Mouse (Mus musculus) adrenal gland, adult (tissue): ENCODE measurements at regions not wholly inside any gene's neighbourhood (a gene's known extent, or its start where the extent isn't known, plus 50 kb on each side); places are given as distances from the start of the nearest gene placed in this dataset.

Experiments
- DNase-seq, 2 experiments: peaks; one replicate each; pipeline ENCODE4 v3.0.0; 2022 to 2023; ENCODE audit warnings: low spot score in 1 of 2; ENCODE audit not compliant: inconsistent age in 2 of 2

GRCm38 (mm10) chr9:27692751-27693150 is 97.8 kb upstream of the Opcml start:
- no peak for DNase-seq

DNA sequence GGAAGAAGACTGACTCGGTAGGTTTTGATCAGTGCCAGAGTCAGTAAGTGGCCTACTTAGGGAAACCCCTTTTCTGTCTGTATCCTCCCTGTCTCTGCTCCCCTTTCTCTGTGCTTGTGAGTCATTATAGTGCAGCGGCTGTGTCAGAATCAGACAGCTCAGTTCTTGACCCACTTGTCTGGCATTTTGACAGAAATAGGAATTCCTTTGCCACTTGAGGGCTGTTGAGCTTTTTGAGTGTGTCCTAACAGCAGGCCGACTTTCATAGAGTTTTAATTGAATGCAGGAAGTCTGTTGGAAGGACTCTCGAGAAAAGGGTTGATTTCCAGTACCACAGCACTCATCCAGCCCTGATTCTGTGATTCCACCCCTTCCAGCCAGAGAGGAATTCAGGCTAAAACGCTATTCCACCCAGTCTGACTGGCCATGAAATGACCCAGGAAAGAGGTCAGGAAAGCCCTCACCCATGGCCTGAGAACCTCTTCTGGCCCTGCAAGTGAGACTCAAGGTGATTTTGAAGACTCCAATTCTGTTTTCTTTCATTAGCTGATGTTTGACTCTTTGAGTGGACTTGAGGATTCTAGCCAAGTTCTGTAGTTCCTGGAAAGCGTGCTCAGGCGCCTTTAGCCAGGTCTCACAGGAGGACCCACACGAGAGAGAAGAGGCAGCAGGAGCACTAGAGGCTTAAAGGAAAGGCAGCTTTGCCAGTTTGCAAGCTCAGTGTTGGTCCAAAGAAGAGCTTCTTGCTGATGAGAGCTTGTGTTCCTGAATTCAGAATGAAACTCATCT is 95.6 kb upstream of the Opcml start:
- peak in 1 of 2 experiments; percentile 27 for DNase-seq

- DNase-seq: no peak
These were observed 89.0 kb upstream of the Opcml start for GRCm38 (mm10) chr9:27701559-27701958.

- DNase-seq: no peak
These were observed 88.4 kb upstream of the Opcml start for GRCm38 (mm10) chr9:27702140-27702539.

- DNase-seq: no peak
These were observed 86.6 kb upstream of the Opcml start for GRCm38 (mm10) chr9:27704001-27704400.

GRCm38 (mm10) chr9:27723840-27724408 is 66.7 kb upstream of the Opcml start:
- no peak for DNase-seq

- DNase-seq: no peak
These were observed 66.0 kb upstream of the Opcml start for GRCm38 (mm10) chr9:27724576-27724975.

DNA sequence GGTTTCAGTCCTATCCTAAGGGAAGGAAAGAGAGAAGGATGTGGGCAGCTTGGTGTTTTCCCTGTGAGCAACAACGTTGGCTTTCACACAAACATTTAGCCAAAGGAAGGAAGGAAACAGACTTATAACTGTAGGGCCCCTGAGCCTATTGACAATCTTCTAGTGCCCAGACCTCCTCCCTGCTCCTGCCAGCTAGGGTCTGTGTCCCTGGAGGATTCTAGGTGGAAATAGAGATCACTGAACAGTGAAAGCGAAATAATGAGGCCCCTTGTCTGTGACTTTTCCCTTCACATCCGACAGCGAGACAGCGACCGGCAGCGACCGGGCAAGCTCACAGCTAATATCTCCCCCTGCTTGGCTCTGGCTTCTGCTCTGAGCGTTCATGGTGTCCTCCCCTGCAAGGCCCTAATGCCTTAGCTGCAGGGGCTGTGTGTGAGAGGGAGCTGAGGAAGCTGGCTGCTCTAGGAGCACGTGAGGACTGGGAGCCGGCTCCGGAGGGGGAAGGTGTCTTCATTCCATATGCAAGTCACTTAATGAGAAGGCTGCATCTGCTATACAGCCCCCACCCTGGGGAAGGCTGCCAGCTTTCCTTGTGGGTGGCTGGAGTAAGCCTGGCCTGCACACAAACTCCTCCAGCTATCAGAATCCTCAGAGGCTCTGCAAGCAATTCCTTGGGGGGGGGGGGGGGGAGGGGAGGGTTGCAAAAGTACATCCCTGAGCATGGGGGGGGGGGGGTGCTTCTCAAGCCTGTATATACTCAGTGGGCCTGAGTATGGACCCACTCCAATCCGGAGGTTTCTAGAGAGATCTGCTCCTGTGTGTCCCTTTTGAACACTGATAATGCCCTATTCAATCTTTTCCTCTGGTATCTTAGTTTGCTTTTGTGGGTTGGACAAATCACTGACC is 61.7 kb upstream of the Opcml start:
- no peak for DNase-seq

GRCm38 (mm10) chr9:27729558-27729889 is 61.1 kb upstream of the Opcml start:
- no peak for DNase-seq

GRCm38 (mm10) chr9:27739287-27739686 is 51.3 kb upstream of the Opcml start:
- DNase-seq: peak; percentile 35 to 71
